Mouse (Mus musculus) left cerebral cortex, postnatal 14 days (tissue): Measurements from ENCODE around the gene Ifngr1. TPM values are rescaled to one million over a fixed set of nuclear protein-coding genes. Genes with fewer than 3 reads are reported as not detected.
"Not testable (repeated sequence)": the region's sequence is repeated elsewhere in the genome, so short reads cannot be mapped to it uniquely, and the experiment has no call there.

ENCODE experiments used
- DNase-seq, 2 experiments: peaks; one replicate each; pipeline ENCODE4 v3.0.0; 2021 to 2022; ENCODE audit warnings: low spot score in 2 of 2, mixed read lengths in 1 of 2
- intact Hi-C: fragments of 180-260 bp; cut with DNase I; formaldehyde crosslinking; loops from one replicate; pipeline ENCODE4 v1.15.1; 2025
- total RNA-seq, 2 experiments: library from RNA; stranded (reverse); gene quantifications; 2 replicates each; pipeline ENCODE4 v1.2.3; 2021

Ifngr1 gene
- total RNA-seq, 2 experiments from 2014 or later = 18.9 to 20.2 TPM

GRCm38 (mm10) chr10:19584064-19584463, 7.7 kb upstream of the Ifngr1 start:
- intact Hi-C loops = no loop called here
- peak; percentile 43 to 48 for DNase-seq

- no peak for DNase-seq
- intact Hi-C loops = no loop called here
Observed at GRCm38 (mm10) chr10:19584846-19585245, 6.9 kb upstream of the Ifngr1 start.

GRCm38 (mm10) chr10:19585860-19586259, 5.9 kb upstream of the Ifngr1 start:
- intact Hi-C loops = no loop called here
- DNase-seq = no peak

GRCm38 (mm10) chr10:19587281-19587680, 4.5 kb upstream of the Ifngr1 start:
- intact Hi-C loops = no loop called here

GRCm38 (mm10) chr10:19589626-19590025, 2.1 kb upstream of the Ifngr1 start:
- DNase-seq = no peak
- intact Hi-C loops = no loop called here

More at GRCm38 (mm10) chr10:19587281-19587680, 4.5 kb upstream of the Ifngr1 start:
- DNase-seq = no peak

- intact Hi-C loops = no loop called here
- DNase-seq = peak in 1 of 2 experiments; percentile 12
Observed at GRCm38 (mm10) chr10:19591286-19591640, 486 bp upstream of the Ifngr1 start.

GRCm38 (mm10) chr10:19592556-19592955, 807 bp downstream of the Ifngr1 start:
- intact Hi-C loops = no loop called here

GRCm38 (mm10) chr10:19593296-19593695, 1.5 kb downstream of the Ifngr1 start:
- intact Hi-C loops = no loop called here
- DNase-seq = no peak

More at GRCm38 (mm10) chr10:19592556-19592955, 807 bp downstream of the Ifngr1 start:
- DNase-seq = no peak

- intact Hi-C loops = no loop called here
Observed at GRCm38 (mm10) chr10:19594201-19594905, 2.6 kb downstream of the Ifngr1 start.

GRCm38 (mm10) chr10:19596866-19597265, 5.1 kb downstream of the Ifngr1 start:
- no peak for DNase-seq
- intact Hi-C loops = no loop called here

More at GRCm38 (mm10) chr10:19594201-19594905, 2.6 kb downstream of the Ifngr1 start:
- no peak for DNase-seq

- no peak for DNase-seq
Observed at GRCm38 (mm10) chr10:19598091-19598490, 6.3 kb downstream of the Ifngr1 start.

GRCm38 (mm10) chr10:19599331-19600092, 7.8 kb downstream of the Ifngr1 start:
- intact Hi-C loops = no loop called here

More at GRCm38 (mm10) chr10:19598091-19598490, 6.3 kb downstream of the Ifngr1 start:
- intact Hi-C loops = no loop called here

GRCm38 (mm10) chr10:19600093-19600420, 8.3 kb downstream of the Ifngr1 start:
- intact Hi-C loops = no loop called here
- no peak for DNase-seq

More at GRCm38 (mm10) chr10:19599331-19600092, 7.8 kb downstream of the Ifngr1 start:
- no peak for DNase-seq

GRCm38 (mm10) chr10:19601502-19601901, 9.8 kb downstream of the Ifngr1 start:
- intact Hi-C loops = not testable (repeated sequence)
- peak in 1 of 2 experiments; percentile 18 for DNase-seq

- intact Hi-C loops = no loop called here
- DNase-seq = no peak
Observed at GRCm38 (mm10) chr10:19603231-19603630, 11.5 kb downstream of the Ifngr1 start.

- intact Hi-C loops = no loop called here
- no peak for DNase-seq
Observed at GRCm38 (mm10) chr10:19609125-19609524, 17.4 kb downstream of the Ifngr1 start.

GRCm38 (mm10) chr10:19611616-19612015, 19.9 kb downstream of the Ifngr1 start:
- intact Hi-C loops = no loop called here
- DNase-seq = no peak

GRCm38 (mm10) chr10:19613111-19613753, 21.5 kb downstream of the Ifngr1 start:
- intact Hi-C loops = no loop called here
- DNase-seq = peak in 1 of 2 experiments; percentile 37

- intact Hi-C loops = no loop called here
- DNase-seq = no peak
Observed at GRCm38 (mm10) chr10:19619736-19620135, 28.0 kb downstream of the Ifngr1 start.

GRCm38 (mm10) chr10:19621408-19622048, 29.8 kb downstream of the Ifngr1 start, which contains the start of gene Il22ra2:
Gene Il22ra2 (plus strand): TSS chr10:19621998.
- intact Hi-C loops = no loop called here
- no peak for DNase-seq
